In genomic region chr13:35606857-35607561, GRCm38 (mm10) we compare ENCODE assay signal across 7 mouse cellular contexts. TPM values are rescaled to one million over a fixed set of nuclear protein-coding genes. Genes with fewer than 3 reads are reported as not detected.
A peak's percentile ranks its signal among the peaks of the same experiment; 100 is the strongest.
DNase-seq lines count a peak whose midpoint lies in the region; ATAC-seq and TF ChIP-seq lines count a peak whose summit lies in the region.
"Not testable (repeated sequence)": the region's sequence is repeated elsewhere in the genome, so short reads cannot be mapped to it uniquely, and the experiment has no call there.

No protein-coding gene starts in this region.

- TF ChIP-seq EP300 in MEL (IDR thresholded peaks at IDR 0.05; ENCODE audit: low read depth in 1 of 2, low read length in 2 of 2); liver, embryonic 14.5 days (IDR thresholded peaks at IDR 0.05; ENCODE audit: low read depth): not testable (repeated sequence)

- DNase-seq in MEL (ENCODE audit: low read depth, low spot score), result peak; percentile 22
- DNase-seq in heart, adult 11 months, result peak; percentile 80
- peak; percentile 23 for DNase-seq in liver, embryonic 11.5 days (ENCODE audit: low spot score)
- not testable (repeated sequence) for DNase-seq in liver, embryonic 13.5 days; liver, embryonic 14.5 days (ENCODE audit: low read depth in 3 of 3, low spot score in 3 of 3)

- H3K27me3 ChIP-seq in MEL (ENCODE audit: control insufficient read depth in 1 of 2, insufficient read depth in 2 of 2, low read length in 2 of 2); liver, embryonic 11.5 days (replicated peaks; ENCODE audit: control insufficient read depth, insufficient read depth, low read length); liver, embryonic 12.5 days (replicated peaks); liver, embryonic 13.5 days; liver, embryonic 14.5 days (ENCODE audit: control insufficient read depth, insufficient read depth, low read length); liver, embryonic 15.5 days: not testable (repeated sequence)

- peak overlapping the region; percentile 14; the same call in 1 of the 2 replicates for H3K27ac ChIP-seq in MEL (ENCODE audit: control insufficient read depth, low read depth, low read length)
- not testable (repeated sequence) for H3K27ac ChIP-seq in liver, embryonic 11.5 days (ENCODE audit: low read depth, low read length); liver, embryonic 14.5 days; liver, embryonic 15.5 days (replicated peaks)
- H3K27ac ChIP-seq in liver, embryonic 12.5 days, result peak overlapping the region; percentile 37; the same call in 1 of the 2 replicates
- H3K27ac ChIP-seq in liver, embryonic 13.5 days, result 0 out of 2 replicates have a peak overlapping the region, but pooled peaks have one; percentile 48

- not testable (repeated sequence) for H3K4me3 ChIP-seq in MEL (ENCODE audit: control insufficient read depth in 1 of 2, insufficient read depth in 1 of 2, low read depth in 2 of 2, low read length in 2 of 2); liver, embryonic 11.5 days (ENCODE audit: low read depth, low read length); liver, embryonic 12.5 days; liver, embryonic 13.5 days (replicated peaks); liver, embryonic 14.5 days (ENCODE audit: insufficient read depth in 1 of 2, low read depth in 2 of 2, low read length in 2 of 2); liver, embryonic 15.5 days (replicated peaks)

- WGBS in liver, embryonic 11.5 days, result 72% methylated on average over 5 of the region's 5 CpGs
- WGBS in liver, embryonic 12.5 days (ENCODE audit: insufficient replicate concordance), result 61% methylated on average over 5 of the region's 5 CpGs
- 56% methylated on average over 5 of the region's 5 CpGs for WGBS in liver, embryonic 13.5 days (ENCODE audit: insufficient replicate concordance)
- WGBS in liver, embryonic 14.5 days (ENCODE audit: insufficient replicate concordance), result 62% methylated on average over 5 of the region's 5 CpGs
- WGBS in liver, embryonic 15.5 days (ENCODE audit: insufficient replicate concordance), result 60% methylated on average over 5 of the region's 5 CpGs

- not testable (repeated sequence) for H3K9me3 ChIP-seq in MEL (replicated peaks; ENCODE audit: insufficient read depth, low read length); liver, embryonic 11.5 days (ENCODE audit: control insufficient read depth, low read length); liver, embryonic 12.5 days (replicated peaks); liver, embryonic 13.5 days (replicated peaks); liver, embryonic 14.5 days (ENCODE audit: control insufficient read depth, low read length); liver, embryonic 15.5 days (replicated peaks)

- peak; percentile 69 for ATAC-seq in liver, embryonic 11.5 days (replicated peaks; ENCODE audit: low FRiP score)
- ATAC-seq in liver, embryonic 12.5 days, result peak; percentile 77
- ATAC-seq in liver, embryonic 13.5 days (ENCODE audit: low read depth), result peak; percentile 73
- peak; percentile 62; the same call in 1 of the 2 replicates for ATAC-seq in liver, embryonic 14.5 days (ENCODE audit: insufficient read depth)
- peak; percentile 56 for ATAC-seq in liver, embryonic 15.5 days (ENCODE audit: insufficient read depth)

- TF ChIP-seq POLR2A in MEL (IDR thresholded peaks at IDR 0.05; ENCODE audit: control insufficient read depth in 1 of 2, insufficient read depth in 1 of 2, low read depth in 1 of 2, low read length in 2 of 2, poor library complexity in 1 of 2), result not testable (repeated sequence)

- peaks cover 20 to 62% of the 10 kb centered on the region in 2 experiments for H3K4me1 ChIP-seq in MEL (ENCODE audit: control insufficient read depth in 1 of 2, insufficient read depth in 2 of 2, low read length in 2 of 2)
- H3K4me1 ChIP-seq in liver, embryonic 11.5 days (replicated peaks; ENCODE audit: control insufficient read depth, insufficient read depth, low read length), result not testable (repeated sequence)
- peaks cover 53% of the 10 kb centered on the region for H3K4me1 ChIP-seq in liver, embryonic 12.5 days
- H3K4me1 ChIP-seq in liver, embryonic 13.5 days (replicated peaks), result peaks cover 54% of the 10 kb centered on the region
- H3K4me1 ChIP-seq in liver, embryonic 14.5 days (replicated peaks; ENCODE audit: control insufficient read depth in 2 of 2, insufficient read depth in 2 of 2, low read length in 1 of 2), result peaks cover 16 to 27% of the 10 kb centered on the region in 2 experiments
- H3K4me1 ChIP-seq in liver, embryonic 15.5 days (replicated peaks), result peaks cover 50% of the 10 kb centered on the region

- not testable (repeated sequence) for TF ChIP-seq CTCF in MEL (IDR thresholded peaks at IDR 0.05 in 2 of 3, conservative IDR thresholded peaks at IDR 0.05 in 1 of 3; ENCODE audit: control insufficient read depth in 1 of 3, insufficient read depth in 1 of 3, low read depth in 2 of 3, low read length in 3 of 3, poor library complexity in 1 of 3, severe bottlenecking in 1 of 3); liver, embryonic 14.5 days (IDR thresholded peaks at IDR 0.05; ENCODE audit: low read depth)

- not testable (repeated sequence) for H3K79me2 ChIP-seq in MEL (ENCODE audit: control insufficient read depth, insufficient read depth, low read length, poor library complexity)

- peaks cover 0 to 47% of the 10 kb centered on the region in 2 experiments; a peak in 2 of 4 replicates for H3K36me3 ChIP-seq in MEL (ENCODE audit: control insufficient read depth in 1 of 2, insufficient read depth in 2 of 2, low read length in 2 of 2)
- H3K36me3 ChIP-seq in liver, embryonic 11.5 days (ENCODE audit: control insufficient read depth, insufficient read depth, low read length); liver, embryonic 12.5 days; liver, embryonic 13.5 days; liver, embryonic 14.5 days (replicated peaks; ENCODE audit: control insufficient read depth, insufficient read depth, low read depth); liver, embryonic 15.5 days (replicated peaks): not testable (repeated sequence)

- peak overlapping the region; percentile 14; the same call in 1 of the 2 replicates for H3K4me2 ChIP-seq in liver, embryonic 11.5 days
- H3K4me2 ChIP-seq in liver, embryonic 12.5 days; liver, embryonic 13.5 days; liver, embryonic 14.5 days (ENCODE audit: low read depth); liver, embryonic 15.5 days: not testable (repeated sequence)

- not testable (repeated sequence) for H3K9ac ChIP-seq in MEL (ENCODE audit: control insufficient read depth, low read depth, low read length, poor library complexity, severe bottlenecking); liver, embryonic 11.5 days (ENCODE audit: low read depth, low read length); liver, embryonic 12.5 days; liver, embryonic 13.5 days; liver, embryonic 14.5 days (replicated peaks); liver, embryonic 15.5 days

- not testable (repeated sequence) for TF ChIP-seq RAD21 in MEL (IDR thresholded peaks at IDR 0.05; ENCODE audit: low read depth, low read length)

RNA-seq across cellular contexts. Expression of gene Cdyl, which starts 52.6 kb away (rescaled TPM):
- 8.9 and 11.4 TPM in 2 replicates for total RNA-seq in MEL (2012; rRNA removed)
- 10 to 100 TPM in 1 of 2 experiments, not detected in 1; 32.2 TPM for polyA plus RNA-seq in MEL (2012; ENCODE audit: insufficient read depth in 1 of 2, insufficient read length in 2 of 2, low read depth in 1 of 2, low replicate concordance in 2 of 2, missing spikeins in 1 of 2)
- 17.6 and 19.1 TPM in 2 replicates for polyA plus RNA-seq in liver, embryonic 11.5 days (2014; fragmentation: Nextera tagmentation; extraction: Ambion mirVana)
- polyA plus RNA-seq in liver, embryonic 12.5 days (2016; fragmentation: Nextera tagmentation; extraction: Ambion mirVana), result 18.8 and 19.3 TPM in 2 replicates
- 10.3 TPM in 2 replicates for polyA plus RNA-seq in liver, embryonic 13.5 days (2015; fragmentation: Nextera tagmentation; extraction: Ambion mirVana)
- 5.4 and 7.9 TPM in 2 replicates for polyA plus RNA-seq in liver, embryonic 14.5 days (2012; rRNA removed)
- 10.4 and 14.3 TPM in 2 replicates for polyA plus RNA-seq in liver, embryonic 14.5 days (2014; fragmentation: Nextera tagmentation; extraction: Ambion mirVana)
- polyA plus RNA-seq in liver, embryonic 15.5 days (2015; fragmentation: Nextera tagmentation; extraction: Ambion mirVana), result 9.5 and 10.3 TPM in 2 replicates
